Mouse (Mus musculus) 416B (cell line): ENCODE data around the gene Adgrg3.

ENCODE experiments used
- DNase-seq: peaks from one replicate; pipeline ENCODE4 v3.0.0; 2011; ENCODE audit warnings: low read depth

Gene Adgrg3

GRCm38 (mm10) chr8:95017451-95017850 is at the start of gene Adgrg3:
Gene Adgrg3, plus strand, starts transcription at chr8:95017692.
- DNase-seq: peak; percentile 95

- peak; percentile 75 for DNase-seq
Measured at GRCm38 (mm10) chr8:94973270-94973669, 44.2 kb upstream of the Adgrg3 start.

GRCm38 (mm10) chr8:94973786-94974185 is 43.7 kb upstream of the Adgrg3 start:
- no peak for DNase-seq

DNA sequence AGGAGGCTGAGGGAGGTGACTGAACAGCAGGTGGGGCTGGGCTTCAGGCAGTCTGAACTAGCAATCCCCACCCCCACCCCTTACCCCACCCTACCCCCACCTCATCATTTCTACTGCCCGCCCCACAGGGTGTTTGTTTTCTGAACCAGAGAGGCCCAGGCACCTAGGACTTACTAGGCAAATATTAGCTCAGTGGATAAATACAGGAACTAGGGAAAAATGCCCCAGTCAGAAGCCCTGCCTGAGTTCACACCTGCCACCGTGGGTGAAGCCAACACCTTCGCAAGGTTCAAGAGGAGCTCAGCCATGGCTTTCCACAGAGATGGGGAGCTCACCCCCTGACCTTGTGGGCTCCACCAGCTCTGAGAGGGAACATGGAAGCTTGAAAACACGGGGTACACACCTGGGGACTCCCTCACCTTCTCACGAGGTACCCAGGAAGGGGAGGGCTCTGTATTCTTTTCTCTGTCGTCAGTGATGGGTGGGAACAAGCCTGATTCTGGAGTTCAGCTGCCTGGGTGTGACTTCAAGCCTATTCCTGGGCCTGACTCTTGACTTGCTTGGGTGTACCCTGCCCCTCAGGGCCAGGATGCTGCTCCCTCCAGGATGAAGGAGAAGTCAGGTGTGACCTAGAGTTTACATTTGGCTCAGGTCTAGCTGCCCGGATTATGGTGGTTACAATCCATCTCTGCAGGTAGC is 42.9 kb upstream of the Adgrg3 start, which contains the start of gene Adgrg1:
Gene Adgrg1 (plus strand): TSS at position 285 of the 699 bp plus-strand sequence.
- DNase-seq: no peak

- DNase-seq: peak; percentile 81
Measured at GRCm38 (mm10) chr8:94976651-94977417, 40.7 kb upstream of the Adgrg3 start.

DNA sequence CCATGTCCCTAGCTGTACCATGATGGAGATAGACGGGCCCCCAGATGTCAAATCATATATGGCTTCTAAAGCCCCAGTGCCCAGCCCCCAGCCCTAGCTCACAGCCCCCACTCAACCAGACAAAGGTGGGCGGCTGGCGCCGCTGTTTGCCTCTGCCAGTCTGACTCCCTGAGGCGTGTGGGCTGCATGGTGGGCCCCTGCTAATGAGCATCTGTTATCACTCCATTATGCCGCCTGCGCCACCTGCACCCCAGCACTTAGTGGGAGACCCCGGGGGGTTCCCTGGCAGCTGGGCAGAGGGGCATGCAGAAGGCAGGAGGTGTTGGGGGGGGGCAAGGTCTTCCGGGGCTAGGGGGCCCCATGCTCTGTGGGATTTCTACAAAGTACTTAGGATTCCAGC is 39.4 kb upstream of the Adgrg3 start:
- DNase-seq: no peak

- DNase-seq: peak; percentile 92
Measured at GRCm38 (mm10) chr8:94978593-94979319, 38.7 kb upstream of the Adgrg3 start.

GRCm38 (mm10) chr8:94980176-94980575 is 37.3 kb upstream of the Adgrg3 start:
- DNase-seq: no peak

DNA sequence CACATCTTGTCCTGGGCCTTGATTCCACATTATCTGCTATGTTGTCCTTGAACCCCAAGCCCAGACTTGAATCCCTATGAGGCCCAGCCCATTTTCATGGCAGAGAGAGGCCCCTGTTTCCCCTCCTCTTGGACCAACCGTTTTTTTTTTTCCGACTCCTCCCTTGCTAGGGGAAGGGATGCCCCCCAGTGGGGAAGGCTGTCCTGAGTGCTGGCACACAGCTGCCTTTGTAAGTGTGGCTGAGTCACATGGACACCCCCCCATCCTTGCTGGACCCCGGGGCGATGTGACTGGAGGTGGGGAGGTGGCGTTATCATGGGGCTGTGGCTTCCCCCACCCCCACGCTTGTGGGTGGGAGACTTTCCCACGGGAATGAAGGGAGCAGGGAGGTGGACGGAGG is 36.5 kb upstream of the Adgrg3 start:
- peak; percentile 77 for DNase-seq

GRCm38 (mm10) chr8:94981848-94982247 is 35.6 kb upstream of the Adgrg3 start:
- DNase-seq: no peak

DNA sequence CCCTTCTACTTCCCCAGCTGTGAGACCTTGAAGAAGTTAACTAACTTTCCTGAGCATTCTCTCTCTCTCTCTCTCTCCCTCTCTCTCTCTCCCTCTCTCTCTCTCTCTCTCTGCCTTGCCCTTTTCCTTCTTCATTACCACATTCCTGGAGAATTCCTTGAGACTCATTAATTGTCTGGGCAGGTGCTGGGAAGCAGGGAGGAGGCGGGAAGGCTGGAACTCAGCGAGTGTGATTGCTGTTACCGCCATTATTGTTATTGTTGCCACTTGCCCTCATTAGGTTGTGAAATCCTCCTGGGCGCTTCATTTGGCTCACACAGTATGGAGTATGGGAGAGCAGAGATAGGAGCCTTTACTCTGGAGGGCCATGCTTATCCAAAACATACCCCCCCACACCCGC is 34.3 kb upstream of the Adgrg3 start:
- DNase-seq: no peak

DNA sequence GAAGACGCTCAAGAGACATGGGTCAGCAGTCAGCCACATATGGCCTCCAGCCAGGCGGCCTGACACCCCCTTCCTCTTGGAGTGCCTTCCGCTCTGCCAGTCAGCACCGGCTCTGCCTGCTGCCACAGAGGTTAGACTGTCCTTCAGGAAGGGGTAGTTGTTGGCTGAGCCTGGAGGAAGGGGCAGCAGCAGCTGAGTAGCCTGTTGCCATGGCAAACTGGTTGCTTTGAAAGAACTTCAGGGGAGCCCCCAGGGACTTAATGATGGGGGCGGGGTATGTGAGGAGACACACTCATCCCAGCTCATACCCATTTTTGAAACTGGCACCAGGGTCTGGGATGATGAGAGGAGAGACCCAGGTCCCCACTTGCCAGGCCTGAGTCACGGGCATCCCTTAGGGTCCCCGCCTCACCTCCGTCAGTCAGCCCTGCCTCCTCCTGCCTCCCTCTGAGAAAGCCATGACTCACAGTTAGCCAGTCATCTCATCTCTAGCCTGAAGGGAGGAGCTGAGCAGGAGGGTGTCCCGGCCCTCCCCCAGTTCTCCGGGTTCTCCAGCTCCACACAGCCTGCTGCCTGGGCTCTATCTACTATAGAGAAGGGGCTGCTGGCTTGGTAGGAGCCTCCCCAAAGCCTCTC is 33.5 kb upstream of the Adgrg3 start:
- DNase-seq: peak; percentile 93

DNA sequence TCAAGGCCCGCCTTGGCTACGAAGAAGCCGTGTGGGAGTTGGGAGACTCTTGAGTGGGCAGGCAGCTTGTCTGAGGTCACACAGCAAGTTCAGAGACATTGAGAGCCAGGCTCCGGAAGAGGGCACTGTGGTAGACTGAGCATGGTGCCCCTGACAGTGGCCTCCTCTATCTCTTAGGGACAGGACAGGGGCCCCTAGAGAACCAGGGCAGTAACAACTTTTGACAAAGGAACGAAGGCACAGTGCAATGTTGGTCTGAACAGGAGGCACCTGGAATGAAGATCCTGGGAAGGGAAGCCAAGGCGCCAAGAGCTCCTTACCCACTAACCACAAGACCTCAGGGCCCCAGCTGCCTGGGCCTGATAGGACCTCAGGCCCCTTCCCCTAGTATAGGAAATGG is 32.5 kb upstream of the Adgrg3 start:
- DNase-seq: peak; percentile 94

DNA sequence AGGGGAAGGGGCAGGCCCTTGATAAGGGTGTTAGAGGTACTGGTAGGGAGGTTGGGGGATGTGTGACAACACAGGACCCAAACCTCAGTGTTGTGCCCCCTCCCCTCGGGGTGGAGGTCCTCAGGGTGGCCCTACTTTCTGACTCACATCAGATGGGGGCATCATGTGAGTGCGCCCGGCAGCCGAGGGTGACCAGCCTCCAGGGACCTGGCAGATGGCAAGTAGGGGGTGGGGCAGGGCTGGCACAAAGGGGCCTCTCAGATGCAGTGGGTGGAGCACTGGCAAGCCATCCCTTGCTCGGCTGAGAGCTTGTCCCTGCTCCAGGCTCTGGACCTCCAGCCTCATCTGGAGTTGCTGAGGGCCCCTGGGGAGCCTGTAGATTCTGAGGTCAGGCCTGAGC is 30.8 kb upstream of the Adgrg3 start:
- DNase-seq: peak; percentile 66

DNA sequence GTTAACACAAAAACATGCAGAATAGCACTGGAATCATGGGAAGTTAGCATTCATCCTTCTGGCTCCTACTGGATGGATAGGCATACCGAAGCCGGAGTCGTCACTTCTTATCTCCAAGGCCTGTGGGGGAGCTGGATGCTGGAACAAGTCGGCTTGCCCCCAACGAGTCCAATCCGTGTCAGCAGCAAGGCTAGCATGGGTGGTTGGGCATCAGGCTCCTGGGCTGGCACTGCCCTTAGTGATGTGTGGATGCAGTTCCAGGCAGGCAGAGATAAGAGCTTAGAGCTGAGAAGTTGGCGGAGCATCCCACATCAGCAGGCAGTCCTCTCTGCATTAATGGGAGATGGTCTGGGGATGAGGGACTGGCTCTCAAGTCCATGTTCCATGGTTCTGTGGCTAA is 29.9 kb upstream of the Adgrg3 start:
- DNase-seq: no peak

DNA sequence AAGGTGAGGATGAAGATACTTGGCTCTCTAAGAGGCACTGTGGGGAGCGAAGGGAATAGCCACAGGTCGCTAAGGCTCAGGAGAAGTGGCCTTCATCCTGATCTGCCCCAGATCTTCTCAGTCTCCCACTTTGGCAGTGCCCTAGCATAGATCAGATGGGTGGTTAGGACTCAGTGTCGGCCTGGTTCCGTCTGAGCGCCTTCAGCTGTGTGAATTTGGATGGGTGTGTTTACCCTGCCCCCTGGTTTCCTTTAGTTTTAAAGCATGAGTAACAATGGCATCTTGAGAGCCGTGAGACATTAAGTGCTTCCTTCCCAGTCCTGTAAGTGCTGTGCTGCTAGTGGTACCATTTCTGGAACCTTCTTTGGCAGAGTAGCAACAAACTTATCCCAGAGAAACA is 28.9 kb upstream of the Adgrg3 start:
- DNase-seq: no peak

DNA sequence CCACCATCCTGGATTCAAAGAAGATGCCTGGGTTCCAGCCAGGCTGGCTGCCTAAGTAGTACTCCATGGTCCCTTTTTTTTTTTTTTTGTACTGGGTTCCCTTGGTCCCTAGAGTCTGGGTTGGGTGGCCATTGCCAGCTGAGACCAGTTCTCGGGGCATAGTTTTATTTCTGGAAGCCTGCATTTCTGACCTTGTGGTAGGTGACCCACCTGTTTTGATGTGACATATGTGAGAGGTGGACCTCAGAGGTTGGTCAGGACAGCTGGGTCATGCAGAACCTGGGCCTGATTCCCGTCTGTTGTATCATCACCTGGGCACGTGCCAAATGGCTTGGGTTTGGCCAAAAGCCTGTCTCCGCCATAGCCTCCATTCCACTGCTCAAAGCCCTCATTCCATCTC is 27.8 kb upstream of the Adgrg3 start:
- DNase-seq: no peak

- DNase-seq: no peak
Measured at GRCm38 (mm10) chr8:94990598-94991453, 26.7 kb upstream of the Adgrg3 start.

- DNase-seq: no peak
Measured at GRCm38 (mm10) chr8:94991454-94991994, 26.0 kb upstream of the Adgrg3 start.

- no peak for DNase-seq
Measured at GRCm38 (mm10) chr8:94992010-94992409, 25.5 kb upstream of the Adgrg3 start.

- DNase-seq: no peak
Measured at GRCm38 (mm10) chr8:94992534-94992933, 25.0 kb upstream of the Adgrg3 start.
